Mouse (Mus musculus) adipocyte (in vitro differentiated cells): Measurements from ENCODE around the gene Pla2g7.
A peak's percentile ranks its signal among the peaks of the same experiment; 100 is the strongest.
"Not testable (repeated sequence)": the region's sequence is repeated elsewhere in the genome, so short reads cannot be mapped to it uniquely, and the experiment has no call there.

ENCODE experiments used
- DNase-seq: peaks from one replicate; pipeline ENCODE4 v3.0.0-alpha.2; 2016; ENCODE audit warnings: low spot score

Gene Pla2g7

DNA sequence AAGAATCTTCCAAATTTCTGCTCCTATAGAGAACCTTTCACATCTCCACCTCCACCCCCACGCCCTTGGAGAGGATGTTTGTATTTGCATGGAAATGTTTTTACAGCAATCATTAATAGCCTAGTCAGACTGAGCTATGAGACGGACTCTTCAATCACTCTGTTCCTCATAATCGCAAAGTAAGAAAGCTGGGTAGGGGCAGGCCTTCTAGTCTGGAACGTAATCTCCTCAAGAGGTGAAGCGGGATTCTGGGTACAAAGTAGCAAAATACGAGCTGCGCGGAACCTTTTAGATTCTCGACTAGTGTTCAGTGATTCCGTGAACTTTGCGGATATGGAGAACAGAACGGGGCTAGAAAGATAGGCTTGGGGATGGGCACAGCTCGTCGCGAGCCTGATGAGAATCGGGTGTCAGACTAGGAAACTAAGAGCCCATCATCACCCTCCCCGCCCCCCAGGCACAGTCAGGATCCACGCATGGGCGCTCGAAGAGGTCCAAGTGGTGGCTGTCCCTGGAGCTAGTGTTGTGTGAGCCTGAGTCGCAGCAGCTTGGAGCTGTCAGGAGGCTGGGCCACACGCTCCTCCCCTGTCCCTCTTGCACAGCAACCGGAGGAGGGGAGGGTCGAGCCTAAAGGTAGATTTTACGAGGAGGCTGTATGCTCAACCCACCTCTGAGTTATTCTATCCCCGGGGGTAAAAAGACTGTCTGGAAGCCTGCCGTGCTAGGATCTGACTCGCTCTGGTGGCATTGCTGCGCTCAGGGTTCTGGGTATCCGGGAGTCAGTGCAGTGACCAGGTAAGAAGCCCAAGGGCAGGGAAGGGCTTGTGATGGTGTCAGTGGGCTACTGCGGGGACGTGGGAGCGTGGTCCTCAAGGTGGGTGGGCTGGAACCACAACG, at the start of gene Pla2g7:
Gene Pla2g7 (plus strand): TSS at position 107 of the 897 bp plus-strand sequence.
- DNase-seq, result no peak

DNA sequence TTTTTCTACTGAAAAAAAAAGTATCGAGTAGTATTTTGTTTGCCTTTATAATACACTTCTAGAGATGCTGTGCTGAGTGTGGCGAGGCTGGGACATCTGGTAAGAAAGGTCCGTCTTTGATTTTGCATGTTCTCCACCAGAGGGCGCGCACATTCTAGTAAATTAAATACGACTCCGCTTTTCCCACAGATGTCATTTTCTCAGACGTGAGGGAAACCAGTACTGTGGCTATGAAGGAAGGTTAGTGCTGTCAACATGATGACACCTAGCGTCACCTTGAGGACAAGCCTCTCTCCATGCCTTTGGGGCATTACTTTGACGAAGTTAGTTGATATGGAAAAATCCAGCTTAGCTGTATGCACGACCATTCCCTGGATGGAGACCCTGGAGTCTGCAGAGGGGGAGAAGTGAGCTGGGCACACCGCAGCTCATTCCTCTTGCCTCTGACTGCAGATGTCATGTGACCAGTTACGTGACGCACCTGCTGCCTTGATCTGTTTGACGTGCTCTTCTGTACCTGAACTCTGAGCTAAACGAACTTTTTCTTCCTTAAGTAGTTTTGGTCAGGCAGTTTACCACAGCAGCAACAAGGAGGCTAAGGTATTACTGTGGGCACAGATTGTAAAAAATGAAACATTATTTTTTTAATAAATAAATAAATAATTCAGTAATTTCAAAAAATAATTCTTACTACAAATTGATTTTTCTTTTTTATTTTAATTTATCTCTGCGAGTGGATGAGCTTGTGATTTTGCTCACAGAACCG, 49.1 kb upstream of the Pla2g7 start:
- peak; percentile 91 for DNase-seq

DNA sequence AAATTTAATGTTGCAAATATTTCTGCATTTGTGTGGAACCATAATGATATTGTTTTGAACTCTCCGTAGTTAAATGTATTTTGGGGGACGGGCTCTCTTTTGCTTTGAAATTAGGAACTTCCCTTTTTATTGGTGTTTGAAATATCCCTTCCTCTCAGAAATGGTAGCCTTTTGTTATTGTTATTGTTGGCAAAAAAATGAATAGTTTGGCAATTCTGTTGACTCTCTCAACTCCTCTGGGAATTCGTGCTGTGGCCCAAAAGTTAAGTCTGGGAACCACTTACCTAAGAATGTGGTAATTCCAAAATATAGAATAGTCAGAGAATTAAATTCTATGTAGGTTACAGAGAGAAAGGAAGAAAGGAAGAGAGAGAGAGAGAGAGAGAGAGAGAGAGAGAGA, 47.7 kb upstream of the Pla2g7 start:
- DNase-seq, result peak; percentile 74

DNA sequence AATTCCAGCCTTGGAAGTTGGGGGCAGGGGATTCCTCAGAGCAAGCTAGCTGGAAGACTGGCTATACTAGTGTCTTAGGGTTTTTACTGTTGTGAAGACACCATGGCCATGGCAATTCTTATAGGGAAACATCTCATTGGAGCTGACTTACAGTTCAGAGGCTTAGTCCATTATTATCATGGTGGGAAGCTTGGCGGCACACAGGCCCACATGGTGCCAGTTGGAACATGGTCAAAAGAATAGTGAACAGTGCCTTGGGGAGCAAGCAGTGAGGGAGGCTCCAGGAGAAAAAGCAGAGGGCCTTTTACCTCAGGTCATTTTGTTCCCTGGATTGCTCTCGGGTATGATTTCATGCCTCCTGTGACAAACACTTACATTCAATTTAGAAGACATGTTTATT, 37.4 kb upstream of the Pla2g7 start:
- DNase-seq, result no peak

DNA sequence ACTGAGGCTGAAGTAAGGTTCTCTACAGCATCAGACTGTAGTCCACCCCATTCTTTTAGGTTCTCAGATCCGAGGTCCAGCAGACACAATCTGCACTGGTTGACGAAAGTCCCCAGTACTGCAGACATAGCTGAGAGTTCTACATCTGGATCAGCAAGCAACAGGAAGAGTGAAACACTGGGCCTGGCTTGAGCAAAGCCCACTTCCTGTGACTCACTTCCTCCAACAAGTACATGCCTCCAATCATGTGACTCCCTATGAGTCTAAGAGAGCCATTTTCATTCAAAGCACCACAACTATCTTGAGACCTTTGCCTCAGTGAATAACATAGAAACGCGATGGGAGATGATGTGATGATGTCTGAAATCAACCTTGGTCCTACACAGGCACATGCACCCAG, 36.7 kb upstream of the Pla2g7 start:
- DNase-seq, result no peak

DNA sequence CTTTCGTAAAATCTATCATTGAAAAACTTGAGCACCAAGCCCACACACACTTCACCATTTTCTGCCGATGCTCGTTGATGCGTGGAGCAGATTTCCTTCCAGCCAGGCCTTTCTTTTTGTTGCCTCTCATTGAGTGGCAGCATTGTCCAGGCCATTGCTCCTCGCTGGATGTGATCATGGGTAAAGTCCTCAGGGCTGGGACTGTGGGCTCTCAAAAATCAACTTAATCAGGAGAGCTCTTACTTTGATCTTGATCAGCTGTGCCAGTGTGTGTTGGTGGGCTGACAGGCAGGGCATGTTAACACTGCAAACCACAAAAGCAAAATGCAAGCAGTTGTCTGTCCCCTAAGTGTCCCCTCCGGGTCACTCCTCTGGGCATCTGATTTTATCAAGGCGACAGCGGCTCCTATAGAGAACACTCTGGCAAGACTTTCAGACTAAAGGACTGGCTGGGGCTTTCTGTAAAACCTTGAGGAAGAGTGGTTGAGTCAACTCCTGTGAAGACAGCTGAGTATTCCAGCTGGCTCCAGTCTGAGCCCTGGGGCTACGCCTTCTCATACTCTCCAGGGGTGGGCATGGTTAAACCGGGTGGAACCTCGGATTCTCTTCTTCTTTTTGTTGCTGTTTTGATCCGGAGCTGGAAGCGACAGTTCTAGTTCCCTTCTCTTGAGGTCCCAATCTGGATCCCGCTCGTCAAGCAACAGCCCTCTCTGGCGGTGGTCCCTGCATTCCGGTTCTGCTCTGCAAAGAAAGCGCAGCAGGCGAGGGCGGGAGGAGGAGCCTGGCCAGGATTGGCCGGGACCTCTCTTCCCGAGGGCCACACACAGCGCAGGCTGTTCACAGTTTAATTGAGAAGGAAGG, 33.3 kb upstream of the Pla2g7 start:
- no peak for DNase-seq

DNA sequence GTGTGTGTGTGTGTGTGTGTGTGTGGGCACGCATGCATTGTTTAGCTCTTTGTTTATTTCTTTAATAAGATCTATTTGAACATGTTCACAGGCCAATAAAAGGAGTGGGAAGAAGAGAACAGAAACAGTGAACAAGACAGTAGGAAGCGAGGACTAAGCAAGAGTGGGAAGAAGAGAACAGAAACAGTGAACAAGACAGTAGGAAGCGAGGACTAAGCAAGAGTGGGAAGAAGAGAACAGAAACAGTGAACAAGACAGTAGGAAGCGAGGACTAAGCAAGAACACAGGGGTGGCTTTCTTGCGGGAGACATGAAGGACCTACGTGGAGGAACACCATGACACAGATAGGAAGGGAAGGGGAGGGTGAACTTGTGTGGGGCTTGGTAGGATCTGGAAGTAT, 31.1 kb upstream of the Pla2g7 start:
- not testable (repeated sequence) for DNase-seq

DNA sequence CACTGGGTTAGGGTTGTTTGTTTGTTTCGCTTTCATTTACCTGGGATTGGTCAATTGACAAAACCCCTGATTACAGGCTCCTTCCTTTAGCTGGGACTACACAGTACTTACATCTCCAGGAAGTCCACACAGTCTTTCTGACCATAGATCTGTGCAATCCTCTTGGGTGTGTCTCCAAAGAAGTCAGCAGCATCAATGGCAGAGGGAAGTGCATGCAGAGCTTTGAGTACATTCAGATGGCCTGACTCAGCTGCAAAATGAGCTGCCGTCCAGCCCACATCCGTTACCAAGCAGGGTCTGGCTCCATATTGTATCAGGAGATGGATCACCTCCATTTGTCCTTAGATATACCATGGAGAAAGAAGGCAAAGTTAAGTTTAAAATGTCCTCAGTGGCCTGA, 29.1 kb upstream of the Pla2g7 start:
- DNase-seq, result no peak

DNA sequence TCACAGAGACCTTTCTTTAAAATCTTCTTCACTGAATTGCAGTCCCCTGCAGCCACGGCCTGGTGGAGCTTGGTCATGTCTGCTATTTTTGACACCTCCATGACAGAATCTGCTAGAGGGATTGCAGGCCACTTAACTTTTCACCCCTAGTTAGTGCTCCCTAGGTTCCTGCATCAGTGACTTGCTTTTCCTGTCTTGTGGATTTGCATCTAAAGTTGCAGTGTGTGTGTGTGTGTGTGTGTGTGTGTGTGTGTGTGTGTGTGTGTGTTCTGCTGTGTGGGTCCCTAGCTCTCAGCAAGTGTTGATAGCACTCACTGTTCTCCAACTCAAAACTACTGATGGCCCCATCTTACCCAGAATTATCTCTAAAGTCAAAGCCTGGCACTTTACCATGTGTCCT, 24.4 kb upstream of the Pla2g7 start, which contains the start of gene Ankrd66:
Gene Ankrd66 (minus strand): TSS at position 101 of the 400 bp plus-strand sequence.
- DNase-seq, result no peak

DNA sequence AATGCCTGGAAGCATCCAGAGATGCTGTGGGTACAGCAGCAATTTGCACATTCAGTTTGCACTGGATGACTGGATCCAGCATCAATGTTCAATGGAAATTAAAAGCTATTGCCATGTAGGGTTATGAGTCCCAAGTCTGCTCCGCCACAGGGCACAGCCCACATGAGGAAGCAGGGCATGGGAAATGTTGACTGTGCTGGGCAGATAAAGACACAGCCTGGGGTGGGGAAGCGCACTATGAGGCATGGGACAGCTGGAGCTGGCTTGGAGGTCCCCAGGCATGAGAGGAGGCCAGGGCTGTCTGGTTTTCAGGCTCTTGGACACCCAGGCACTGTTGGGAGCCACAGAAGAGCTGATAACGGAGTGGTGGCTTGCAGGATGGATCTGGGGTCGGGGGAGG, 23.9 kb upstream of the Pla2g7 start:
- no peak for DNase-seq

DNA sequence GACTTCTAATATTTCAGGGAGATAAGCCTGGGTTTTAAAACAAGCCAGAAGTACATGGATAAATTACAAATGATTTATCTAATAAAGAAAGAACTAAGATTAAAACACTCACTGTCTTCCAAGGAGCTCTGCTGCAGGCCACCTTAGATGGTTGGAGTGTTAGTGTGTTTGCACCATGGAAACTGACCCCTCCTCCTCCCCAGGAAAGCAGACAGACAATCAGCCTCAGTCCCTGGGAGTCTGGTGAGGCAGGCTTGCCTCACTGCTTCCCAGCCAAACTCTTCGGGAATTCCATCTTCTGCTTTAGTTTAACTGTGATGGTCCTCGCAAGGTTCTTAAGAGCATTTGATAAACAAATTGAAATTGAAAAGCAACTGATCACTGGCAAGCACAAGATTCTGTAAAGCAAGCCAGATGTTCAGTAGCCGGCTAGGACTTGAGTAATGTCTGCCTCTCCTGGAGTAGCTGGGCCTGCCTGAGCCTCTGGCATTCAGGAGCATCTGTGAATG, 16.7 kb upstream of the Pla2g7 start:
- DNase-seq, result no peak

DNA sequence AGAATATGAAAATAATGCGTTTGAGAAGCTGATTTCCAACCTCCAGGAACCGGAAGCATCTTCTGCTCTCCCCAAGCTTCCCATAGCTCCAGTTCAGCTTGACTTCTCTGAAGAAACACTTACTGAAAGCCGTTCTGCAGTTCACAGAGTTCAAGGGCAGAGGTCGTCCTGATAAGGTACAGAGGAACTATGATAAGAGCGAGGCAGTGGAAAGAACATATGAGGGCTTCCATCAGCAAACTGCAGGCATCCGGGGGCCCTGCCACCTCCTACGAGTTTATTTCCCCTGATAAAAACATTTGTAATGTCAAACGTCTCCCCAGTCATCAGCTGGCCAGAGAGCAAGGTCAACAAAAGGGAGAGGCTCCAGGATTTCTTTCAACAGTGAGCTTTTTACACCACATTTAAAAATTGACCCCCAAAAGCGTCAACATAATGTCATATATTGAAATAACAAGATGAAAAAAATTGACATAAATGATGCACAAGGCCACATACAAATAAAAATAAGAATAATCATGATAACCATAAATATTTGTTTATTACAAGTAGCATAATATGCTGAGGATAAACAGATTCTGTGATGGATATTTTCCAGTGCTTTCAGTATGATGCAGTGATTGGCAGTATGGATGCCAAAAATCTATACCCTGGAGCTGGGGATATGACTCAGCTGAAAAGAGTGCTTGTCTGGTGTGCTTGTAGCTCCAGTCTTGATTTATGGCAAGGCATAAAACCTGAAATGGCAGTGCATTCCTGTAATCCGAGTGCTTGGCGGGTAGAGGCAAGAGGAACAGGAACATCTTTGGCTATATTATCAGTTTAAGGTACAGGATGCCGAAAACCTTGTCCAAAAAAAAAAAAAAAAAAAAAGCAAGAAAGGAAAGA, 13.1 kb upstream of the Pla2g7 start:
- DNase-seq, result no peak

DNA sequence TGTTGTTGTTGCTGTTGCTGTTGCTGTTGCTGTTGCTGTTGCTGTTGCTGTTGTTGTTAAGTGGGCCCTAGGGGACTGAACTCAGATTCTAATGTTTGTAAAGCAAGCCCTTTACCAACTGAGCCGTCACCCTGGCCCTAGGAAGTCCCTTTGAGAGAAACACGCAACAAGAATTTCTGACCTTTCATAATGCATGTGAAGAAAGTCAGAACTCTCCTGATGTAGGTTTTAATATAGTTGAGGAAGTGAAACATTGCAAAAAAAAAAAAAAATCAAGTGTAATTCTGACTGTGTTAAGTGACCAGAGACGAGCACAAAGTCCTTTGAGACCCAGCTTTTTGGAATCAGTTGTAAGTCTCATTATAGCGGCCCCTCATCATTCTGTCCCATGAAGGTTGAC, 10.8 kb upstream of the Pla2g7 start:
- no peak for DNase-seq

DNA sequence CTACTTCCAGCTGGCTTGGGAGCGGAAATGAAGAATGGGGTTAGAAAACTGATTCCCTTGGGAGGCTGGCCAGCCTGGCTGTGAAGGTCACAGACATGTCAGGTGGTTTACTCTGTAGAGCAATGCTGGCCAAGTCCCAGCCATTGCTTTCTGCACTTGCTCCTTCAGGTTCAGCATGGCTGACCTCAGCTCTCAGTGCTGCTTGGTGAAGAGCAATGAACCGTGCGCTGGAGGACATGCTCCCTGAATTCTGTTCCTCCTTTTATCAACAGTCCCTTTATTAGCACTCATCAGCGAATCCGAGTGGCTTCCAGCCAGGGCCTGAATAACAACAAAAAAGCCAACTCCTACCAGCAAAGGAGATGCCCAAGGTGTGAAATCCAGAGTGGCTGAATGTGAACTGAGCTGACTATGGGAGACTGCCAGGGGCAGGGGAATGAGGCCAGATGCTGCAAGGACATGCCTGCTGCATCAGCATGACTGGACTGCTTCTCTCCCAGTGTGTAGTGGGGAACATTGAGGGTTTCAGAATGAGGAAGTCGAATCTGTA, 10.3 kb upstream of the Pla2g7 start:
- DNase-seq, result peak; percentile 52

DNA sequence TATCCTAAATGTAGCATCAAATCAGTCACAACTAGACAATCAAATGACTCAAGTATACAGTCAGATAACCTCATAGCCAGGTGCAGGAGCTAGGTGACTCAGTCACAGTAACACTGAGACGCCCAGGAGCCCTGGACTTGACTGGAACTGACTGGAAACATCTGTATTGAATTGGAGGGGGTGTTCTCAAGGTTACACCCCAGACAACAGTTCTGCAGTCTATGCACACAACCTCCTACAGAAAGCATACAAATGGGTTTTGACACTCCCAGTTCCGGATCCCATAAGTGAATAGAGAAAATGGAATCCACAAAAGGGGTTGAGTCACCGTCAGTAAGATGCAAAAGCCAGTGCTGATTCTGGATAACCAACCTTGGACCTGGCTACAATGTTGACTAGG, 9.2 kb upstream of the Pla2g7 start:
- no peak for DNase-seq

DNA sequence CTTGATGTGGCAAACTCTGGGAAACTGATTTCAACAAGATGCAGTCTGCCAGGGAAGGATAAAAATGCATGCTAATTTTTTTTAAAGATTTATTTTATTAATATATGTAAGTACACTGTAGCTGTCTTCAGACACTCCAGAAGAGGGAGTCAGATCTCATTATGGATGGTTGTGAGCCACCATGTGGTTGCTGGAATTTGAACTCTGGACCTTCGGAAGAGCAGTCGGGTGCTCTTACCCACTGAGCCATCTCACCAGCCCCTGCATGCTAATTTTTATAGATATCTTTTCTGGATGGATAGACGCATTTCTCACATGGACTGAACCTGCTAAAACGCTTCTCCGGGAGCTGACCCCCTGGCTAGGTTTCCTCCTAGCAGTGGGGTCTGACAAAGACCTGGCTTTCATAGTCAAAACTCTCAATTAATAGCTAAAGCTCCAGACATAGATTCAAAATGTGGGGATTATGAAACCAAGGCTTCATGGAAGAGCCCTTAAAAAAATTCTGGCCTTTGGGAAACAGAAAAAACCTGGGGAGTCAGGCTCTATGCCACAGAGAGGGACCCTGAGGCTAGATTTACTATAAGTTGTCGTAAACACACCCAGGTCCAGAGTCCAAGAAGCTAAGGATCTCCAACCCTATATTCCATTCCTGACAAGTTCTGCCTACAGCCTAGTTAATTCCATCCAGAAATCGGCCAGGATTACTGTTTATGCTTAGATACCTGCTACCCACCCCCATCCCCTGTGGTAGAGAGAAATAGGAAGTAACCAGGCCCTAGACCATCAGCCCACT, 4.5 kb upstream of the Pla2g7 start:
- no peak for DNase-seq

DNA sequence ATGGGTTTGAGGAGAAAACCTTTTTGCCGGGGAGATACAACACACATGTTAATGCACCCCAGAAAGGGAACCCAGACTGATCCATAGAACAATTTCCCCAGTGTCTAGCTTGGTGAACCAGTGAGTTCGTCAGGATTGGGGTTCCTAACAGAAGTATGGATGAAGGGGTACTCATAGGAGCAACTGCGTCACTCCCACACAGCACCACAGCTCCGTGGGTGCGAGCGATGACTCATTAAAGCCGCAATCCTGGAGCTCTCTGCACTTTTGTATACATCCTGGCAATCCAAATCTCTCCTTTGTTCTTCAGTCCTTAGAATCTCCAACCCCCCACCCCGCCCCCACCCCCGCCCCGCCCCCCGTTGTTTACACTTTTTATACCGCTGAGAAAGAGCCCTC, 306 bp upstream of the Pla2g7 start:
- no peak for DNase-seq

DNA sequence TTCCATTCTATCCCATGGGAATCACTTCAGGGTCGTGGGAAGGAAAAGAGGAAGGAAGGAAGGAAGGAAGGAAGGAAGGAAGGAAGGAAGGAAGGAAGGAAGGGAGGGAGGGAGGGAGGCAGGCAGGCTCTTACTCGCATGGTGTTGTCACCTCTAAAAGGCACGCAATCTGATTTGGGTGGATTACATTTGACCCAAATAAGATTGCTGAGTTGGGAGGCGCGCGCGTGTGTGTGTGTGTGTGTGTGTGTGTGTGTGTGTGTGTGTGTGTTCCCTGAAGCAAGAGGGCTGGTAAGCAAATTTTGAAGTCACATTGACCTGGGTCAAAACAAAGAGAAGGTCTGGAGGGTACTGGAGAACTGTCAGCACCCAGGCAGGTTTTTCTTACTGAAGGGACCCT, 1.4 kb downstream of the Pla2g7 start:
- no peak for DNase-seq

DNA sequence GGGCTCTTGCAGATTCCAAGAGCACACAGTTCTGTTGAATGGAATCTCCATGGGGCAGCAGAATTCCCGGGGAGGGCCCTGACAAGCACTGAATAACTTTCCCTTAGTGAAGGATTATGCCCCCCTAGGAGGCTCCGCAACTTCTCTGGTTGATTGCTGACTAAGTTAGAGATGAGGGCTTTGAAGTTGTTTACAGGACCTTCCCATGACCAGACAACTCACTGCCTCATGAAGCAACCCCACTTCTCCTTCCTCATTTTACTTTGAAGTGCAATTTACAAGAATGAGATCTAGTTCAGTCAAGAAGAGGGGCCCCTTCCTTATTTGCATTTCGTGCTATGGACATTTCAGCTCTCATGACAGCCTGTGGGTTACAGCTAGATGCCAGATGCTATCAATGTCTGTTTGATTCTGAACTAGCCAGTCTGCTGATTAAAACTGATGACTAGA, 5.8 kb downstream of the Pla2g7 start:
- DNase-seq, result no peak

DNA sequence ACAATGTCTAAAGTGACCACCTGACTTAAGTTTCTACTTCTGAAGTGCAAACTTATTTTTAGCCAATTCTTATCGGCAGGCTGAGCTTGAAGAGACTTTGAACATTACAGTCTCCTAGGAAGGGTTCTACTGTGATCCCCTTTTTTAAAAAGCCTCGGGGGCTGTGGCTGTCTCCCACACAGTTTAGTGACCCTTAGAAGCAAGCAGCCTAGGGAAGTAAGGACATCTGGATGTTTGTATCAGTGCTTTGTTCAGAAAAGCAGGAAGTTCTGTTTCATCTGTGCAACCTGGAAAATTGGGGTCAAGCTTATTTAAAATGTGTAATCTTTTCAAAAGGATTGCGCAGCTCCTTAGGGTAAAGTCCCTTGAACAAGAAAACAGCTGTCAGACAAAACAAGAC, 12.6 kb downstream of the Pla2g7 start:
- no peak for DNase-seq
